Mouse (Mus musculus) naive thymus-derived CD4-positive, alpha-beta T cell, adult 2 months (primary cell): ENCODE measurements around the gene Napb.
A peak's percentile ranks its signal among the peaks of the same experiment; 100 is the strongest.
"Not testable (repeated sequence)": the region's sequence is repeated elsewhere in the genome, so short reads cannot be mapped to it uniquely, and the experiment has no call there.

Source experiments
- DNase-seq: peaks from one replicate; pipeline ENCODE4 v3.0.0-alpha.2; 2011; ENCODE audit warnings: low read depth

Gene Napb

GRCm38 (mm10) chr2:148732327-148733000 is at the start of gene Napb:
Napb (minus strand) TSS chr2:148732467.
- DNase-seq, result peak; percentile 53

- no peak for DNase-seq
These were observed 49.4 kb upstream of the Napb start, which contains the start of gene 8030411F24Rik for GRCm38 (mm10) chr2:148781709-148782108. 8030411F24Rik (plus strand) TSS chr2:148782009.

DNA sequence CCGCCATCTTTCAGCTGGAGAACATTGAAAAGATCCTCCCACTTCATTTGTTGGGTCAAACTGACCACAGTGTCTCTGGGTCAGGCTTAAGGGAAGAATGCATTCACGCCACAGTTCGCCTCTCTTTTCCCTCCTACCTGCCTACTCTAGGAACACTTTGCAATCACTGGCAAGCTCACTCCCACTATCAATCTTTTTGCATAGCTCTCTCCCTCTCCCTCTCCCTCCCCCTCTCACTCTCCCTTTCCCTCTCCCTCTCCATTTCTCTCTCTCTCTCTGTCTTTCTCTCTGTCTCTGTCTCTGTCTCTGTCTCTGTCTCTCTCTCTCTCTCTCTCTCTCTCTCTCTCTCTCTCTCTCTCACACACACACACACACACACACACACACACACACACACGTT is 39.1 kb upstream of the Napb start, which contains the start of gene Cst11:
Gene Cst11 (minus strand): TSS at position 101 of the 400 bp plus-strand sequence.
- DNase-seq, result not testable (repeated sequence)

DNA sequence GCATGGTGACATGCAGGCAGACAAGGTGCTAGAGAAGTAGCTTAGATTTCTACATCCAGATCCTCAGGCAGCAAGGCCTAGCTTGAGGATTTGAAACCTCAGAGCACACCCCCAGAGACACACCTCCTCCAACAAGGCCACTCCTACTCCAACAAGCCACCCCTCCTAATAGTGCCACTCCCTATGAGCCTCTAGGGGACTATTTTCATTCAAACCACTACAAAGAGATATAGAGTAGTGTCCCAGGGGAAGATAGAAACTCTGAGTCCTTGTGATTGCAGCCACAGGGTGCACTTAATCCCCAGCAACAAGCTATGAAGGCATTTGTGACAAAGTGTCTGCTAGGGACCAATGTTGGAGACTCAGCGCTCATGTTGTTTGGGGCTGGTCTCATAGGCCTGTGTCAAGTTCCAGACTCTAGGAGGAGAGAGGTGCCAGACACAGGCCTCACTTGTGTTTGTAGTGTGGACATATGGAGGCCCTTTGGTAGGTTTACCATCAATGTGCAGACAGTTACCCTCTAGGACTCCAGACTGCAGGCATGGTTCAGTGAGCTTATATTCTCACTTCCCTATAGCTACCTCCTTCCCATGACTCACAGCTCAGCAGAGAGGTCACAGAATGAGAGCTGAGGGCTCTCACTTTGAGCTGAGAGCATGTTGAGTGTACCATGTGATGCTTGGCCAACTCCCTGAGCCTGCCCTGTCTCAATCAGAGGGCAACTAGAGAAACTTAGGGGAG is 31.6 kb upstream of the Napb start:
- no peak for DNase-seq

DNA sequence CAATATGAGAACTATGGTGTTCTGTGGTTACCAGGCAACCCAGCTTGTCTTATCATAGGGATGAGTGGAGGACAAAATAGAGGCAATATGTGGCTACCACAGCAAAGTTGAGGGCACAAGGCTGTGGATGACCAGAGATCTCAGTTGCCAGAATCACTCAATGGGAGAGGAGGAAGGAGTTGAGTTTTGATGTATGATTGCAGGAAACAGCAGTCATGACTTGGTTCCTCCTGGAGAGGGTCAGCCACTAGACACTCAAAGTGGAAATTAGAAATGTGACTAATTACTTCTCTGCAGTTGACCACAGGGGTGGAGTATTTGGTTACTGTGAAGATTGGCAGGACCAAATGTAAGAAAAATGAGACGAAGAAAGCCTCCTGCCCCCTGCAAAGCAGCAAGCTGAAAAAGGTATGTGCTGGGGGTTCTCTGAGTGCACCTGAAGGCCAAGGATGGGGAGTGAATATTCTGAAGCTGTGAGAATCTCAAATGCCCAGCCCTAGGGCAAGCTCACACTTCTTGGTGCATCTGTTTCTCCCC is 22.1 kb upstream of the Napb start:
- no peak for DNase-seq

- peak; percentile 82 for DNase-seq
These were observed 19.9 kb upstream of the Napb start for GRCm38 (mm10) chr2:148751893-148752813.

DNA sequence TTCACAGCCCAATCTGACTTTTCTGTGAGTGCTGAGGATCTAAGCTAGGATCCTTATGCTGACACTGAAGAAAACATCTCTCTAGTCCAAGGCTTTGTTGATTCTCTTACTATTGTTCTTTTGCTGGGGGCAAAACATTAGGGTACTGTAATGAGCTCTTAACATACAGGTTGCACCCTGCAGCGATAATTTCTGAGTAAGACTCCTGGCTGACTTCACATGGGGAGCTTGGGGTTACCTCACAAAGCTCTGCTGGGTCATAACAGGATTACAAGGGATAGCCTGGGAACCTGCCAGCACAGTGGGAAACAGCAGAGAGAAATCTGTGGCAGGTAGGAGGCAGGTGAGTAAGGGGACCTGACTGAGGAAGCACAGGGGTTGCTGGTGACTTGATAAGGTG is 17.8 kb upstream of the Napb start, which contains the start of gene Cstl1:
Gene Cstl1 (plus strand): TSS at position 301 of the 400 bp plus-strand sequence.
- DNase-seq, result no peak

DNA sequence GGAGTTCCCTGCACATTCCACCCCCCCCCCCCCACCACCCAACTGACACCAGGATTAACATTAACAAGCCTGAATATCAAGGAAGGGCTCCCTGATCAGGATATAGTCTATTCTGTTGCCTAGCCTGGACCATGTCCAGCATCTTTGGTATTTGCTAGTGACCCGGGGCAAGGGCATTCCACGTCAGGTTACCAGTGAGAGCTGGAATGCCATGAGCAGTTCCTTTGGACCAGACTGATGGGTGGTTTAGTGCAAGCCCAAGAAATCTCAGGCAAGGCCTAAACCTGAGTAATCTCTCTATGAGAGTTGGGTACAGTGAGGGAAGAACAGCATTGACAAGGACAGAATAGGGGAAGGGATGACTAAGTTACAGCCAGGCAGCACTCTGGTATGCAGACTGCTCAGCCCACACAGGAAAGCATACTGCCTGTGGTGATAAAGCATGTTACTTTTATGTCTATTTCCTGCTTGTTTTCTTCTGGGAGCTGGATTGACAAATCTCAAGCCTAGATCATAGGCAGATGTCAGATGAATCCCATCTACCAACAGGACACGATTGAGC is 11.7 kb upstream of the Napb start:
- no peak for DNase-seq

GRCm38 (mm10) chr2:148743001-148743400 is 10.7 kb upstream of the Napb start:
- no peak for DNase-seq

- no peak for DNase-seq
These were observed 497 bp downstream of the Napb start for GRCm38 (mm10) chr2:148731614-148732326.

DNA sequence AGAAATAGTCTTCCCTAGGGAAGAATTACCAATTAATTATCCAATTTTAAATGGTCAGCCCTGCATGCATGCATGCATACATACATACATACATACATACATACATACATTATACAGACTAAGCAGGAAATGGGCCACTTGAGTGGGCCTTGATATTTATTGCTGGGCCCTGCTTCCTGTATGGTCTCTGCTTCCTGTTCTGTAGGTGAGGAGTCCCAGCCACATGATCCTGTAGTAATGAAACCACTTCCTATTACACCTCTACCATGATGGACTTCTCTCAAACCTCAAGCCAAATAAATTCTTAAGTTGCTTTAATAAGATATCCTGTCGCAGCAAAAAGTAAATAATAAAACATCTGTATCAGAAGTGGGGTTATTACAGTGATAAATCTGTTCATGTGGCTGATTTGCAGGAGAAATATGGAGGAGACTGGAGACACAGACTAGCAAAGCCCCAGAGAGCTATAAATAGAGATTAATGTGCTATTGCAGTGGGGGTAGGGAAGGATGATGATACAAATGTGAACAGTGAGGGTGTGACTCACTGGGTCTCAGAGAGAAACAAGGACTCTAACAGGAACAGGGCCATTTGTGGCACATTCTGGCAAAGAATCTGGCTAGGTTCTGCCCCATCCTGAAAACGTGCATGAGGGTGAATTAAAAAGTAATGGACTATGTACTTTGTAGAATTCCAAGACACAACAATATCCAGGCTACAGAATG is 12.8 kb downstream of the Napb start:
- no peak for DNase-seq

DNA sequence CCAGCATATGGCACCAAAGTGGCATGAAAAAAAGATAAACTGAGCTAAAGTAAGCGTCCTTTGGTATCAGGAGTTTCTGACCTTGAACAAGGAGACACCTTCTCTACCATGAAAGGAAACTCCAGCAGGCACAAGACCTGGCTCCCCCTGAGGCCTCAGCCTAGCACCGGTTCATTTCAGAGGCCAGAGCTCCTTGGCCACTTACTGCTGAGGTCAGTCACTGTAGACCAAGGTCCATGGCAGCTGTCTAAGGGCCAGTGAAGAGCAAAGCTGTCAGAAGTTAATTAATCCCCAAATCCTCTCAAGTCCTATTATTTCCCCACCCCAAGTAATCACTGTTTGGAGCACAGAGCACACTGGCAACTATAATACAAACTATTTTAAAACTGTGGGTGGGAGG is 15.2 kb downstream of the Napb start:
- DNase-seq, result no peak

DNA sequence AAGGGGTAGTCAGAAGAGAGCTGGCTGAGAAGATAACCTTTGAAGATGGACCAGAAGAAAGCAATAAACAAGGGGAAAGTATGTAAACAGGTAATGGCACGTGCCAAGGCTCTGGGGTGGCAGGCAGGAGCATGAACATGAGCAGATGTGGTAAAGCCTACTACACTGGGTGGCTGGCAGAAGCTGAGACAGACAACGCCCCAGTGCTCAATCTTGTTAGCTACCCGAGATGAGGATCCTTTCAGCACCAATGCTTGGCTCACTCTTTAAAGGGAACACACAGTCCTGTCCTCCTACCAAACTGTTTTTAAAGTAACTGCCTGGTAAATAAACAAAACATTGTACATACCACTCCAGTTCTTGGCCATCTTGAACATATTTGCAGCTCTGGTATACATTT is 19.9 kb downstream of the Napb start:
- no peak for DNase-seq

DNA sequence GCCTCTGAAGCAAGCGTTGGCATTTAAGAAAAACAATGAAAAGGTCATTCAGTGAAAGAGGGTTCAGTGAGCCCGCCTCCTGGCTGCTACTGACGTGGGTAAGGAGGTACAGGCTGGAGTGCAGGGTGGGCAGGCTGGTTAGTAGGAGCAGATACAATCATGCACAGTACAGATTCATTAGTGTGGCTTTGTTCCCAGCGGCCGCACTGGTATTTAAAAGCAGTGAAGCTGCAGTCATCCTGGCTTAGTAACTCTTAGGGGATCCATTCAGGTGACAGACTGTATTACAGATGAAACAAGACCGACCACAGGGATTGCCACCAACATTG is 25.1 kb downstream of the Napb start:
- no peak for DNase-seq

DNA sequence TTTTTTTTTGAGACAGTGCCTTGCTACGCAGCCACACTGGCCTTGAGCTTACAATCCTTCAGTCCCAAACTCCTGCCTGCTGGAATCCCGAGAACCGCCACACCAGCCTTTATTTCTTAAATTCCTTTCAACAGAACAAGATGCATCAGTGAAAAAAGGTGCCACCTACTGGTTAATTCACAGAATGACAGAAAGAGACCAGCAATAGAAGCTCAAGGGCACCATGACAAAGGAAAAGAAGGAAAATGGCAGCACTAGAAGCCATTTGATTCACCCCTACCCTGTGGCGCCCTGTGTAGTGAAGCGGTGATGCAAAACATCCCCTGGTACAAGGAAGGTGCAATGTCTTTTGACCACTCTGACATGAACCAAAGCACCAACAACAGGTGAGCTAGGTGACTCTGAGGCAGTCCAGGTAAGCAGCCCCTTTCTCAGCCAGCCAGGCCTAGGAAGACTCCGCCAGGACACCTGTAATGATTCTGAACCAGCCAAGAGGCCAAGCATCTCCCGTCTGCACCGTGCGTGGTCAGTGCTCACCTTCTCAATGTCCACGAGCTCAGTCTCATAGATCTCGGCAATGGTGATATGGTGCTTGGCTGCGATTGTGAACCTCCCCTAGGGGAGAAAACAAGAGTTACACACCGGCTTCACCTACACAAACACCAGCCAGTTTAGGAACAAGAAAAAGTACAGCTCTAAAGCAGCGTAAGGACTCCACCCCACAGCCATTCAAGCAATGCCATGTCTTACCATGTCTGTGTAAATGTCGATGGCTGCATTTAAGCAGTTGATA is 25.7 kb downstream of the Napb start:
- DNase-seq, result peak; percentile 43

DNA sequence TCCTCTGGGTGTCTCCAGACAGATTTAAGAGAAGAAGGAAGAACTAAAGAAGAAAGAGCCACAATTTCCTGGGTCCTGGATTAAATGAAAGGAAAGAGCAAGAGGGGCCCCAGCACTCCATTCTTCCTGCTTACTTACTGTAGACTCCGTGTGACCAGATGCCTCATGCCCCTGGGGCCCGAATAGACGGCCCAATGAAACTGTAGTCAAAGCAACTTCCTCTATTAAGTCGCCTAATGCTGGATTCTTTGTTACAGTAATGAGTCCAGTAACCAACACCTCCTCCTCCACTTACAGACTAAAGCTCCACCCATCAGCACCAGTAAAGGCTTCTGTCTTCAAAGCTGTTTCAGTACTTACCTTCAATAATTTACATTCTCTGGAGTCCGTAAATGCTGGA is 33.7 kb downstream of the Napb start:
- no peak for DNase-seq

DNA sequence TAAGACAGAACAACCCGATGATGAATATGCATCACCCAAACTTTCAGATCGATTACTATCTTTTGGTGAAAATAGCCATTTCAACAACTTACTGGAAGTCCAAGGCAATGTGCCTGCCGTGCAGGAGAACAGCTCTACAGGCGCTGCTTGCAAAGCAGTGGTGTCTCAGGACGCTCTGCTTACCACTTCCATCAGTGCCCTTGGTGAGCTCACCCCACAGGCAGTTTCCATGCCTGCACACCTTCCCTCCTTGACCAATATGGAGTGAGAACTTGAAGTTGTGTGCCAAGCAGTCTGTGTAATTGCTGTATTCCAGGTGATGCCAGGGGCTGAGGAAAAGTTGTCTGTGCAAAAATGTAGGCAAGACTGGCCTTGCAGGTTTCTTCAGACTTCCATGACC is 41.5 kb downstream of the Napb start:
- DNase-seq, result no peak

DNA sequence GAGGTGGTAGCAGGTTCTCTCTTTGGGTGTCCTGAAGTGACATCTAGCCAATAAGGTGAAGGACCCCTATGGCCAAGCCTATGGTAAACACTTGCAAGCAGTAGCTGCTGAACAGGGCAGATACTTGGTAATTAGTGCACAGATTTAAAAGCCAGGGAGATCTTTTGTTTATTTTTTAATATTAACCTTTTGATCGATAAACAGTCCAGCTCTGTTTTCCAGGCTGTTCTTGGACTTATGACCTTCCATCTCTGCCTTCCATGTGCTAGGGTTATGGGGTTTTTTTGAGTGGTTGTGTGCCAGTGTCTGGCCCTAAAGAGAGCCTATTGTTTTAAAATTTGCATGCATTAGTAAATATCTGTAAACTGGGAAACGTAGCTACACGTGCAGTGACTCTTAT is 42.0 kb downstream of the Napb start:
- DNase-seq, result no peak

GRCm38 (mm10) chr2:148689444-148690140 is 42.7 kb downstream of the Napb start:
- DNase-seq, result no peak
